Mouse (Mus musculus): ENCODE measurements at regions not wholly inside any gene's neighbourhood (a gene's known extent, or its start where the extent isn't known, plus 50 kb on each side); places are given as distances from the start of the nearest gene placed in this dataset.

DNA sequence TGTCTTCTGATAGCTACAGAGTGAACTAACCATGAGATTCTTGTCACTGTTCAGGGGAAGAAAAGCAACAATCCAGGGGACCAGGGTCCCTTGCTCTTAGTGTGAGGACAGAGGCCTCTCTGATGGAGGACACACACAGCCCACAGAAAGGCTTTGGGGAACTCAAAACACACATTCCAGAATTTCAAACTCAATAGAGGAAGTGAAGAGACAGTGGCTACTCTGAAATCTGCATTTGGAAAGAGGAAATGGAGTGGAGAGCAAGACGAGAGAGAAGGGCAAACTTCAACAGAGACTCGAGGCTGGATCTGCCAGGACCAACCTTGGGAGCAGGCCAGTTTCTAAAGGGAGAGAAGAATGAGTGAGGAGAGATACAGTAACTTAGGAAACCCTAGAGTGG lies 125.7 kb upstream of the Slc22a12 start:
- H3K36me3 ChIP-seq (ENCODE audit: control insufficient read depth, insufficient read depth, low read length) = no peaks in the 10 kb centered on the region
- no peak overlapping the region for H3K27ac ChIP-seq (ENCODE audit: control insufficient read depth, insufficient read depth, low read length)
- peaks cover 10% of the 10 kb centered on the region for H3K4me1 ChIP-seq (replicated peaks; ENCODE audit: control insufficient read depth, insufficient read depth, low read length)
- TF ChIP-seq CTCF (IDR thresholded peaks at IDR 0.05; ENCODE audit: borderline replicate concordance, control insufficient read depth, extremely low read depth, insufficient read depth, low read length, poor library complexity) (no peak), POLR2A (IDR thresholded peaks at IDR 0.05; ENCODE audit: control insufficient read depth, extremely low read depth, insufficient read depth, low read length, poor library complexity) (no peak)
- 26% methylated on average over 2 of the region's 2 CpGs for WGBS
- no peak for DNase-seq
- H3K4me3 ChIP-seq (ENCODE audit: control insufficient read depth, insufficient read depth, low read length) = no peak overlapping the region
- H3K27me3 ChIP-seq (ENCODE audit: control insufficient read depth, insufficient read depth, low read length) = no peaks in the 10 kb centered on the region

DNA sequence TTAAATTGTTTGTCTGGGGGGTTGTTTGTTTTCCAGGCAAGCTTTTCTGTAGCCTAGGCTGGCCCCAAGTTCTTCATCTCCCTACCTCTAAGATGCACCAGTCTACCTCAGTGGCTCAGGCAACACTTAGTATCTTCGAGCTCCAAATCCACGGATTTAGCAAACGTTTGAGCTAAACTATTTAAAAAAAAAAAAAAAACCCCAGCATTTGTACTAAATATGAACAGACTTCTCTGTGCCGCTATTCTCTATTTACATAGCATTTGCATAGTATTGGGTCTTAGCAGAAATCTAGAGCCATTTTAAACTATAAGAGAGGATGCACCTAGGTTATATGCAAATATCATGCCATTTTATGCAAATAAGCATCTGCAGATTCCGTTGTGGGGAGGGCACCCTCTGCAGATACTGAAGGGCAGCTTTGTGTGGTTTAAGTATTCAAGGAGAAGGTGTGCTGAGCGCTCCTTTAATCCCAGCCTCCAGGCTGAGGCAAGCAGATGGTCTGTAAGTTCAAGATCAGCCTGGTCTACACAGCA lies 123.4 kb upstream of the Slc22a12 start:
- Histone ChIP-seq H3K27ac (ENCODE audit: control insufficient read depth, insufficient read depth, low read length) (no peak overlapping the region), H3K4me3 (ENCODE audit: control insufficient read depth, insufficient read depth, low read length) (no peak overlapping the region), H3K27me3 (ENCODE audit: control insufficient read depth, insufficient read depth, low read length) (no peaks in the 10 kb centered on the region), H3K36me3 (ENCODE audit: control insufficient read depth, insufficient read depth, low read length) (no peaks in the 10 kb centered on the region), H3K4me1 (replicated peaks; ENCODE audit: control insufficient read depth, insufficient read depth, low read length) (peaks cover 10% of the 10 kb centered on the region)
- no peak for TF ChIP-seq CTCF (IDR thresholded peaks at IDR 0.05; ENCODE audit: borderline replicate concordance, control insufficient read depth, extremely low read depth, insufficient read depth, low read length, poor library complexity)
- no peak for TF ChIP-seq POLR2A (IDR thresholded peaks at IDR 0.05; ENCODE audit: control insufficient read depth, extremely low read depth, insufficient read depth, low read length, poor library complexity)
- DNase-seq = no peak
- whole genome bisulfite sequencing = 86% methylated on average over 6 of the region's 6 CpGs

DNA sequence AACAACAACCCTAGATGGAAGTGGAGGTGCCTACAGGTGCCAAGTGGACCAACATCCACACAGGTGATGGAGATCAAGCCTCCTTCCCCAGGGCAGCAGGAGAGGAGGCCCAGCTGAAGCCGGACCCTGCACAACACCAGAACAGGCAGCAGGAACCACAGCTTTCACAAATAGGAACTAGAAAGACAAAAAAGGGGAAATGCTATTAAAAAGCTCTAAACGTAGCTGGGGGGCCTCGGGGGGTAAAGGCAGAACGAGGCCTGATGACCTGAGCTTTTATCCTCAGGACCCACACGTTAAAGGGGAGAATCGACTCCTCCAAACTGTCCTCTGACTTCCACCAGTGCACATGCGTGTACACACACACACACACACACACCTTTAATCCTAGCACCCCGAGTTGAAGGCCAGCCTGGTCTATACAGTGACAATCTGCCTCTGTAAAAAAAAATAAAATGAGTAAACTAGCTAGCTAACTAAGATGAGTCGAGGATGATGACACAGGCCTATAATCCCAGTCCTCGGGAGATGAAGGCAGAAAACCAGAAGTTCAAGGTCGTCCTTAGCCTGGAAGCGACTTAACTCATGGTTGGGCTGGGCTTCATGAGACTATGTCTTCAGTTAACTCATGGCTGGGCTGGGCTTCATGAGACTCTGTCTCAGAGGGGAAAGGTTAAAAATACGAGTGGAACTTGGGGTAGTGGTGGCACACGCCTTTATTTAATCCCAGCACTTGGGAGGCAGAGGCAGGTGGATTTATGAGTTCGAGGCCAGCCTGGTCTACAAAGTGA lies 122.6 kb upstream of the Slc22a12 start:
- H3K4me3 ChIP-seq (ENCODE audit: control insufficient read depth, insufficient read depth, low read length) = no peak overlapping the region
- TF ChIP-seq POLR2A (IDR thresholded peaks at IDR 0.05; ENCODE audit: control insufficient read depth, extremely low read depth, insufficient read depth, low read length, poor library complexity) (no peak), CTCF (IDR thresholded peaks at IDR 0.05; ENCODE audit: borderline replicate concordance, control insufficient read depth, extremely low read depth, insufficient read depth, low read length, poor library complexity) (no peak)
- peaks cover 8% of the 10 kb centered on the region for H3K4me1 ChIP-seq (replicated peaks; ENCODE audit: control insufficient read depth, insufficient read depth, low read length)
- no peaks in the 10 kb centered on the region for H3K27me3 ChIP-seq (ENCODE audit: control insufficient read depth, insufficient read depth, low read length)
- no peak overlapping the region for H3K27ac ChIP-seq (ENCODE audit: control insufficient read depth, insufficient read depth, low read length)
- 54% methylated on average over 15 of the region's 15 CpGs for WGBS
- no peaks in the 10 kb centered on the region for H3K36me3 ChIP-seq (ENCODE audit: control insufficient read depth, insufficient read depth, low read length)
- no peak for DNase-seq

DNA sequence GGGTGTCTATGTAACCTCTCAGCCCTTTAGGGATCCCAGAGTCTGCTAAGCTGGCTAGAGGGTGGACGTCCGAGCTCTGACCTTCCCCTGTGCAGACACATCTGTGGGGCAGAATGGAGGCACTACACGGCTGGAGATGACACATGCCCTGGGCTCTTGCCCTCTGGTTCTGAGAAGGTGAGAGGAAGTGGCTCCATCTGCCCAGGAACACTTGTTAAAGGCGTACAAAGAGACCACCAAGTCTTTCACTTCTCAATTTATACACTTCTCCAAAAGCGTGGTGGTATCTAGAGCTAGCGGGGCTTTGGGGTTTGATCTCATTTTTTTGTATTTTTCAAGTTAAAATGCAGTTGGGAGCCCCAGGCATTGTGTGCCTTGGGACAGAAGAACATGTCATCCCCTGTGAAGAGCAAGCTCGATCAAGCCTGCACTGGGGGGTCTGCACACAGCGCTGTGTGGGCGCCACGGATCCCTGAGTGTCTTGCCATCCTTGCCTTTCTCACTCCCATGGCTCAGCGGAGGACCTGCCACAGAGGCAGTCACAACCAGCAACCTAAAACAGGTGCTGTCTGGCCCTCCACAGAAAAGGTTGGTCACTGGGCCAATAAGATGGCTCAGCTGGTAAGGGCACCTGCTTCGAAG lies 121.6 kb upstream of the Slc22a12 start:
- DNase-seq = no peak
- Histone ChIP-seq H3K4me1 (replicated peaks; ENCODE audit: control insufficient read depth, insufficient read depth, low read length) (no peaks in the 10 kb centered on the region), H3K27ac (ENCODE audit: control insufficient read depth, insufficient read depth, low read length) (no peak overlapping the region), H3K4me3 (ENCODE audit: control insufficient read depth, insufficient read depth, low read length) (no peak overlapping the region), H3K36me3 (ENCODE audit: control insufficient read depth, insufficient read depth, low read length) (no peaks in the 10 kb centered on the region), H3K27me3 (ENCODE audit: control insufficient read depth, insufficient read depth, low read length) (no peaks in the 10 kb centered on the region)
- WGBS = 39% methylated on average over 12 of the region's 12 CpGs
- TF ChIP-seq POLR2A (IDR thresholded peaks at IDR 0.05; ENCODE audit: control insufficient read depth, extremely low read depth, insufficient read depth, low read length, poor library complexity) (no peak), CTCF (IDR thresholded peaks at IDR 0.05; ENCODE audit: borderline replicate concordance, control insufficient read depth, extremely low read depth, insufficient read depth, low read length, poor library complexity) (no peak)

DNA sequence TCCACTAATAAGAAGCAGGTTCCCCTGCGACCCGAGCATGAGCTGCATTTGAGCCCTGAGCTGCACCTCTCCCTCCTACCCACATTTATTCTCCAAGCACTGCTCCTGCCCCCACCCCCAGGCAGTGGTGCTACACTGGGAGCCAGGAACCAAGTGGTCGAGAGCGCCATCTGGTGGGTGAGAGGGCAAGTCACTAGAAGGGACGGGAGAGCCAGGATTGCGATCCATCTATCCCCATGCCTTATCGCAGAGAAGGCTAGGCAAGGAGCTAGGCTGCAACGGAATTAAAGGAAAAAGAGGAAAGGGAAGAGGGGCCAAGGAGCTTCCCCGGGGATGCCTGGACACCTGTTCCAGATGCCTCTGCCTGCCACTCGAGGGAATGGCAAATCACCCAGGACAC lies 120.6 kb upstream of the Slc22a12 start:
- Histone ChIP-seq H3K4me1 (replicated peaks; ENCODE audit: control insufficient read depth, insufficient read depth, low read length) (no peaks in the 10 kb centered on the region), H3K27ac (ENCODE audit: control insufficient read depth, insufficient read depth, low read length) (no peak overlapping the region), H3K27me3 (ENCODE audit: control insufficient read depth, insufficient read depth, low read length) (no peaks in the 10 kb centered on the region), H3K4me3 (ENCODE audit: control insufficient read depth, insufficient read depth, low read length) (no peak overlapping the region), H3K36me3 (ENCODE audit: control insufficient read depth, insufficient read depth, low read length) (no peaks in the 10 kb centered on the region)
- DNase-seq = peak; percentile 79
- TF ChIP-seq POLR2A (IDR thresholded peaks at IDR 0.05; ENCODE audit: control insufficient read depth, extremely low read depth, insufficient read depth, low read length, poor library complexity) (no peak), CTCF (IDR thresholded peaks at IDR 0.05; ENCODE audit: borderline replicate concordance, control insufficient read depth, extremely low read depth, insufficient read depth, low read length, poor library complexity) (peak; percentile 77)
- 3% methylated on average over 10 of the region's 10 CpGs for WGBS

DNA sequence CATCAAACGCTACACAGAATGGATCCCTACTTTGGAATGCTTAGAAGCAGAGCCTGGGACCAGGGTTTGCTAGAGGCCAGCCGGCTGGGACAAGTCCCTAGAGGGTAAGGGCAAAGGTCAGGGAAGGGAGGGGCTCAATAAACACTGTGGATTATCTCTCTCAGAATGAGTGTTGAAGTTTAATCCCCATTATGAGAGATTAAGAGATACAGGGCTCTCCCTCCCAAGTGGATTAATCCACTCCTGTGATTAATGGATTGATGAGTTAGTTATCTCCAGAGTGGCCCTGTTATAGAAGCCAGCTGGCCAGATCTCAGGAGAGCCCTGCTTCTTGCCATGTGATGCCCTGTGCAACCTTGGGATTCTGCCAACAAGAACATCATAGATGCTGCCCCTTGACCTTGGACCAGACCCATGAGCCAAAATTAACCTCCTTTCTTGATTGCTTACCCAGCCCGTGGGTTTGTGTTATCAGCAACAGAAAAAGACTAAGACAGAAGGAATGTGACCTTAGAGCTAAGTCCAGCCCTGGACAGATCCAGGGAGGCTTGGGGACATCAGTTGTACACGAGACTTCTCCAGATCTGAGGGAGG lies 119.6 kb upstream of the Slc22a12 start:
- Histone ChIP-seq H3K27ac (ENCODE audit: control insufficient read depth, insufficient read depth, low read length) (no peak overlapping the region), H3K36me3 (ENCODE audit: control insufficient read depth, insufficient read depth, low read length) (no peaks in the 10 kb centered on the region), H3K27me3 (ENCODE audit: control insufficient read depth, insufficient read depth, low read length) (no peaks in the 10 kb centered on the region), H3K4me3 (ENCODE audit: control insufficient read depth, insufficient read depth, low read length) (no peak overlapping the region), H3K4me1 (replicated peaks; ENCODE audit: control insufficient read depth, insufficient read depth, low read length) (no peaks in the 10 kb centered on the region)
- 83% methylated on average over 4 of the region's 4 CpGs for WGBS
- TF ChIP-seq POLR2A (IDR thresholded peaks at IDR 0.05; ENCODE audit: control insufficient read depth, extremely low read depth, insufficient read depth, low read length, poor library complexity) = no peak
- no peak for TF ChIP-seq CTCF (IDR thresholded peaks at IDR 0.05; ENCODE audit: borderline replicate concordance, control insufficient read depth, extremely low read depth, insufficient read depth, low read length, poor library complexity)
- DNase-seq = no peak
